Mouse (Mus musculus) inflammation-experienced regulatory T-cells, adult 6 months (primary cell): ENCODE results near the gene Pex16. TPM values are rescaled to one million over a fixed set of nuclear protein-coding genes. Genes with fewer than 3 reads are reported as not detected.

Experiments
- ATAC-seq: one replicate; pipeline ENCODE4 v1.8.0; 2017
- polyA plus RNA-seq, 3 experiments: library from polyadenylated mRNA; unstranded; fragments of 100-300 nt; shearing (Covaris generic); gene quantifications; one replicate each; pipeline ENCODE4 v1.2.1; 2017

Pex16 gene
- polyA plus RNA-seq = 10 to 100 TPM; 42.8 to 53.8 (median 53.3) TPM

DNA sequence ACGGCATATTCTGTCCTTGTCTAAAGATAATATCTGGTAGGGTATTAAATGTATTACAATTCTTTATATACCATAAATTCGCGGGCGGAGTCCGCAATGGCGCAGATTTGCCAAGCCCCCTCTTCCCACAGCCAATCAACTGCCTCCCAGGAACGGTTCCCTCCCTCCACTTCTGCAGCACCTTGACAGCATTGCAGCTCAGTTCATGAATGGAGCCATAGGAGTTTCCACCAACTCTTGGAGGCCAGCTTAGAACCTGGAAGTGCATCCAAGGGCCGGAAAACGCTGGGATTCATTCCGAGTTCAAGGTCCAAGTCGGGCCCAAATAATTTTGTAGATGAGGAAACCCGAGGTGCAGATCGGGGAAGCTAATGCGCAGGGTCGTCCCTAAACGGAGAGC lies at the start of gene Pex16, which contains the start of gene Large2:
TSS of gene Pex16 (plus strand) at position 163 of the 400 bp plus-strand sequence.
TSS of gene Large2 (minus strand) at position 356 of the 400 bp plus-strand sequence.
- ATAC-seq = no peak

DNA sequence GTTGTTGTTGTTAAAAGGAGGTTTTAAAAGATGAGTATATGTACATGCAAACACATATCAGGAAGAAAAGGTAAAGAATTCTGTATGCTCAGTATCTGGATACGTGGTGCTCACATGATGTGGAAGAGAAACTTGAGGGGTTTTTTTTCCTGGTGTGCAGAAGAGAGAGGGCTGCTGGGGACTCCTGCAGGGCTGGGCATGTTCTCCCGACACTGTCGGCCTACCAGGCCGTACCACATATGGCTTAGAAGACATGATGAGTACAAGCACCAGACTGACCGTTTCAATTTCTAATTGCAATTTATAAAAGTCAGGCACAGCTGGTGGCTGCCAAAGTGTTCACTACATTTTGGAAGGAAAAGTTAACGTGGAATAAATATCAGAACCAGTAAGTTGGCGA lies 48.8 kb upstream of the Pex16 start:
- ATAC-seq = no peak

- no peak for ATAC-seq
These were observed 48.3 kb upstream of the Pex16 start for GRCm38 (mm10) chr2:92326221-92326620.

- ATAC-seq = no peak
These were observed 46.9 kb upstream of the Pex16 start for GRCm38 (mm10) chr2:92327601-92328000.

- ATAC-seq = no peak
These were observed 46.3 kb upstream of the Pex16 start for GRCm38 (mm10) chr2:92328206-92328605.

DNA sequence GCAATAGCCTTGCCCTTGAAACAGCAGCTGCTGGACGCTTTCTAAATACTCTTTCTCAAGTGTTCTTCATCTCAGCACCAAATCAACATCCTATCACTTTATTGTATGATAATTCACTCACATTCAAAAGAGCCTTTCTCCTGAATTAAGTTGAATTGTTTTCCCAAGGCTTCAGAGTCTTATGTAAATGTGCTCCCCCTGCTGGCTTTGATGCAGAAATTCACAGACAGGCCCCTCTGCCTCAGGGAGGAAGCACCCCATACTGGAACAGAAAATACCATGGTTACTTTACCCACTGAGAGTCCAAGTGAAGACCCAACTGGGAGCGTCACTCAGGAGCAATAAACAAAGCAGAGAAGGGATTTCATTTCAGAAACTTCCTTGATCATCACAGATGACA lies 43.6 kb upstream of the Pex16 start:
- no peak for ATAC-seq

DNA sequence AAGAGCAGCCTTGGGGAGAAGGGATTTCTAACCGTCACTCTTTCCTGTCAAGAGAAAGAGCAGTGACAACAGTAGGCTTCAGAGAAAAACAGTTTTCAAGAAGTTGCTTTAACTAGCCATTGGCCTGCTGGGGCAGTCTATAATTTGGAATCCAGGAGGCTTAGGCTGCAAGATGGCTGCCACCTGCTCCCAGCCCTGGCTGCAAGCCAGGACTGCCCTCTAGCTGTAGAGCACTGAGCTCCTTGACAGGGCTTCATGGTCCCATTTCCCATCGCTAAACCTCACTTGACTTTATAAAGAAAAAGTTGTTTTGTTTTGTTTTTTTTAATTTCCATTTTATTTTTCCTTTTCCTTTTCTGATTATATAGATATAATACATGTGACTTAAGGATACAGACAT lies 43.1 kb upstream of the Pex16 start:
- no peak for ATAC-seq

DNA sequence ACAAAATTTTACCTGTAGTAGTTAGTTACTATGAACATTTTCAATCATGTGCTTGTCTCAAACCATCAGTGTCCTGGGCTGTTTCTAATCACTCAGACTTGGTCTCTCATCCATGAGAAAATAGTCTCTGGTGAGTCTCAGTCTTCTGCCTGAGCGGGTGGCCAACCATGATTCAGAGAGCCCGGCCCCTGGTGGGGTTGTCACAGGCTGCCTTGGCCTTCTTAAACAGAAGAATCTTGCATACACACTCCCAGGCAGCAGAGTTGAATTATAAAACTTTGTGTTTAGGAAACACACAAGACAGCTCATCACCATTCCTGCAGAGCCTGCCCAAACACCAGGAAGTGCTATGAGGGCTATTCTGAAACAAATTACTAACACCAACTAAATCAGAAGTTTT lies 42.6 kb upstream of the Pex16 start:
- no peak for ATAC-seq

DNA sequence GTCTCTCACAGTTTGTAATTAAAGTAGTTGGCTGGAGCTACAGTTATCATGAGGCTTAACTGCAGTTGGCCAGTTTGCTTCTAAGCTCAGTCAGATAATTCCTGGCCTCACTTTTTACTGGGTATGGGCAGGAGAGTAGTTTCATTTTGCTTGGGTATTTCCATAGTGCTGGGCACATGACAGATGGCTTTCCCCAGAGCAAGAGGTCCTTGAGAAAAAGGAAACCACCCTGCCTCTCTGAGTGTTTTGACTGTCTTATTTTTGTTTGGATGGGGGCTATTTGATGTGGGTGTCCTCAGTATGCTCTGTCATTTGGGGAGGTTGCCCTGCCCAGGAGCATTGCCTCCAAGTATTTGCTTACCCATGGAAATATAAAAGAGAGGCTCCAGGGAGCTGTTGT lies 32.1 kb upstream of the Pex16 start:
- no peak for ATAC-seq

DNA sequence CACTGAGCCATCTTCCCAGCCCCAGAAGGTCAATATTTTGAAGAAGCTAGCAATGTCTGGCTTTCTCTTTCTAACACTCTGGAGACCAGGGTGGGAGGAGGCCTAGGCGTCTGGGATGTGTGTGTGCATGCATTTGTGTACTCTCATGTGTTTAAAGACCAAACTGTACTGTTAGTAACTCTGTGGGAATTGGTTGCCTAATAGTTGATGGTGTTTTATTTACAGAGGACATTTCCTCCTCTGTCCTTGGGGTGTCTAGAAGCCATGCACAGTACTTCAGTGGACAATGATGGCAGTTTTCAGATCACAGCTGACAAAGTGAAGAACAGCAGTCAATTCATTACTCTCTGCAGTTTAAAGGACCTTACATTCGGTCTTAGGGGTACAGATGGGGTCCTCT lies 27.3 kb upstream of the Pex16 start:
- ATAC-seq = no peak

GRCm38 (mm10) chr2:92349589-92350425 lies 24.7 kb upstream of the Pex16 start:
- no peak for ATAC-seq

DNA sequence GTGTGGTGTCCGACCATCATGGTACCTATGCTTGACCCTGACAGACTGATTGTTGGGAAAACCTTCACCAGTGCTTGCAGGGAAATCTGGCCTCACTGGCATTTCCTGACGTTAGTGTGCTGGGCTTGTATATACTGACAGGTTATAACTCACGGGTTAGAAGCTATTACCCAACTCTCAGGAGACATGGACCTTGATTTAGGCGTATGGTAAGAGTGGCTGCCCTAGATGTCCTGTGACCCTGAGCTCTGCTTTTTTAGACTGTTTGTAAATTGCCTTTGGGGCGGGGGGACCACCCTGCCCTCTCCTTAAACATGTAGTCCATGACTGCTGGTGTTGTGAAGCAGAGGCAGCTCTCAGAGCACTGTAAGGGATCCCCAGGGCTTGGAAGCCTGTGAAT lies 23.8 kb upstream of the Pex16 start:
- no peak for ATAC-seq

GRCm38 (mm10) chr2:92353402-92353801 lies 21.1 kb upstream of the Pex16 start:
- no peak for ATAC-seq

GRCm38 (mm10) chr2:92354224-92354623 lies 20.3 kb upstream of the Pex16 start:
- no peak for ATAC-seq

GRCm38 (mm10) chr2:92359301-92359700 lies 15.2 kb upstream of the Pex16 start:
- ATAC-seq = no peak

DNA sequence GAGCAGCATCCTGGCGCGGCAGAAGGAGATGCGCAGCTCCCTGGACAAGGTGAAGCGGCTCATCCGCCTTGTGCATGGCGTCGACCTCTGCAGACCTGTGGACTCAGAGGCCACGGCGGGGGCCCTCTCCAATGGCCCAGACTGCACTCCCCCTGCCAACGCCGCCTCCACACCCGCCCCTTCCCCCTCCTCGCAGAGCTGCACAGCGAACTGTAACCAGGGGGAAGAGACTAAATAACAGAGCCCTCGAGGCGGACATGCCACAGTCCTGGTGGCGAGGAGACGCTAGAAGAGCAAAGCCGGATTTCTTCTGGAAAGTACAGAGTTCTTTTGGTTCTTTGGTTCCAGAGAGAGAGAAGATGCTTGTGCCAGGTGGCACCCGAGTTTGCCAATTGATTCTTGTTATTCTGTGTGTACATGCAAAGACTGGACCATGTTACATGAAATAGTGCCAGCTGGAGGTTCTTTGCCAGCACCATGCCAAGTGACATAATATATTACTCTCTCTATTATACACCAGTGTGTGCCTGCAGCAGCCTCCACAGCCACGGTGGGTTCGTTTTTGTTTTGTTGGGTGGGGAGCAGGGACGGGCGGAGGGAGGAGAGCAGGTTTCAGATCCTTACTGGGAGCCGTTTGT lies 14.2 kb upstream of the Pex16 start:
- ATAC-seq = no peak

DNA sequence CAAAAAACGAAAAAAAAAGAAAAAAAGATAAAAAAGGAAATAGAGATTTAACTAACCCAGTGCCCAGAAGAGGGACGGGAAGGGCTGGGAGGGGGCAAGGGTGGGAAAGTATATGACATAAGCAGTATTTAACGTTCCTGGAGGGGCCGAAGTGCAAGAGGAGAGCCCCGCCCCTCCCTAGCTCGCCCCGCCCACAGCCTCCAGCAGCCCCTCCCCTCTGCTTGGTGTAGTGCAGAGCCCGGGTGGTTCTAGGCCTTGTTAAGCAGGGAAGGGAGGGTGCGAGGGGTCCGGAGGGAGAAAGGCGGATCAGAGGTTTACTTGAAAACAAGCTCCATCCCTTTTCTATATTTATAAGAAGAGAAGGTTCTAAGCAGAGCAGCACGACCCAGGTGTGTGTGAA lies 13.6 kb upstream of the Pex16 start:
- ATAC-seq = no peak

DNA sequence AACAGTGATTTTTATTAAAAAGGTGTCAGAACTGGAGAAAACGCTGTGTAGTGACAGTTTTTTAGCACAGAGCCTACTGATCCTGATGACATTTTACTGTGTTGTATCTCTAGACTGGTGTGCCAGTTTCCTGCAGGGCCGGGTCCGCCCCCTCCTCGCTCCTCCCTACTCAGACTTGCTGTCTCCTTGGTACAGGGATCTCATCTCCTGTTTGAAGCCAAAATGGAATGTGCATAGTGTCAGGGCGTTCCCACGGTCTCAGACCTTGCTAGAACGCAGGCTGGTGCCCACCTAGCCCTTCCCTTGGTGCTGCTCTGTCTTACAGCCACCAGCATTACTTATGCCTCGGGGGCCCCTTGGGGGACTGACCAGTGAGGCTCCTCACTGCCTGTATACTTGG lies 12.7 kb upstream of the Pex16 start:
- no peak for ATAC-seq

DNA sequence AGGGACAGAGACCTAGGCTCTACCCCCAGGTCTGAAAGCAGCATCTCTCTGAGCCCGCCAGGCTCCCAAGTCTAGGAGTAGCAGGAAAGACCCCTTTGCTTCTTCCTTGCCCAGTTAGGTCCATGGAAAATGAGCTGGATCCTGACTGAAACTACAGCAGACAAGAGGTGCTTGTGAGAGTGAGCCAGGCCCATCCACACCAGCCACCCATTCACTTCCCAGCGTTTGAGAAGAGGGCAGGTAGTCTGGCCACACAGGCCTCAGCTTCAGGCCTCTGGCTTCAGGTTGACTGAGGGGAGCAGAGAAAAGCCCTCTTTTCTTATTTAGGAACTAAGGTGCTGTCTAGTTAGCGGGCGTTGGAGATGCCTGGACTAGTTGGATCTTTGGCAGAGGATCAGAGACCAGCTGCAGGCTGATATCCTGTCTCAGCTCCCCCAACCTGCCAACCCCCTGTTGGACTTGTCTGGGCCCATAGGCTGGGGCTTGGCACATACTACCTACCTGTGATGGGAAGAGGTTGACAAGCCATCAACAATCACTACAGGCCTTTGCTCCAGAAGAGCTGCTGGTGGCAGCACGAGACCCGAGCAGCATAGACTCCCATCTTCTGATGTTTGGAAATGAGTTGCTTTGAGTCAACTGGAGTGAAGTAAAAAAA lies 11.8 kb upstream of the Pex16 start:
- ATAC-seq = no peak

DNA sequence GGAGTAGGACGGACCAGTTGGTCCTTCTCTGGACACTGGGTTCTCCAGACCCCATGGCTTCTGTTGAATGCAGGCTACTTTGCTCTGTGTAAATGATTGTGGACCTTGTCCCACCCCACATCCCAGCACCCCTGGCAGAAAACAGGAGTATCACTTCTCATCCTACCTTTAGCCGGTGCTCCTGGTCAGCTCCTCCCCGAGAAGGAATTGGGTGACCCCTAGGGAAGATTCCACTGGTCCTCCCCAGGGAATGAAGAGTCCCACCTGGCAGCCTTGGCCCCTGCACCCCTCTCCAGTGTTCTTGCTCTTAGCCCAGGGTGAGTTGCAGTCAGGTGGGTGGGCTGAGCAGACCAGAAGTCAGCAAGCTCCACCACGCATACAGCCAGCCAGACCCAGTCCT lies 10.4 kb upstream of the Pex16 start:
- no peak for ATAC-seq

DNA sequence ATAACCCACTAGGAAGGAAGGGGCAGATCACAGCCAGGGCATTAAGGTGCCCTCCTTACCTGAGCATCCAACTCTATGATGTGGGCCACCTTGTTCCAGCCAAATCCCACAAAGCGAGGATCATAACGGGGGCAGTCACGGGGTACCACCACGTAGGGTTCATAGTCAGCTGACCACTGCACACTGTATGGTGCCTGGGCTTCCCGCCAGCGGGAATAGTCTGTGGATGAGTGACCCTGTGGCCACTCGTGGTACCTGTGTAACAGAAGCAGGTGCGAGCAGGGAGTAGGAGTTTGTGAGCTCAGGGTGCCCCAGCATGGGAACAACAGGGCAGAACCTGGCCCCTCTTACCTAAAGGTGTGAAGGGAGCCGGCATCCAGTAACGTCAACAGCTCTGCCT lies 8.9 kb upstream of the Pex16 start:
- no peak for ATAC-seq

GRCm38 (mm10) chr2:92367383-92368029 lies 7.0 kb upstream of the Pex16 start:
- ATAC-seq = no peak

GRCm38 (mm10) chr2:92370375-92370774 lies 4.1 kb upstream of the Pex16 start:
- ATAC-seq = no peak
